Mouse (Mus musculus): ENCODE results near the gene Klc1.

The Klc1 gene

GRCm38 (mm10) chr12:111774156-111774555 is 15.5 kb downstream of the Klc1 start:
- no peak for DNase-seq (ENCODE audit: low spot score)

- no peak for DNase-seq (ENCODE audit: low spot score)
Observed at GRCm38 (mm10) chr12:111774845-111775244, 16.2 kb downstream of the Klc1 start.

GRCm38 (mm10) chr12:111777919-111778318 is 19.3 kb downstream of the Klc1 start:
- DNase-seq (ENCODE audit: low spot score): no peak

- no peak for DNase-seq (ENCODE audit: low spot score)
Observed at GRCm38 (mm10) chr12:111779544-111779943, 20.9 kb downstream of the Klc1 start.

GRCm38 (mm10) chr12:111785174-111785573 is 26.5 kb downstream of the Klc1 start:
- no peak for DNase-seq (ENCODE audit: low spot score)

- DNase-seq (ENCODE audit: low spot score): peak; percentile 35
Observed at GRCm38 (mm10) chr12:111787015-111787414, 28.4 kb downstream of the Klc1 start.

GRCm38 (mm10) chr12:111790090-111790489 is 31.4 kb downstream of the Klc1 start:
- no peak for DNase-seq (ENCODE audit: low spot score)

GRCm38 (mm10) chr12:111790631-111791030 is 32.0 kb downstream of the Klc1 start:
- no peak for DNase-seq (ENCODE audit: low spot score)

GRCm38 (mm10) chr12:111791474-111792104 is 32.9 kb downstream of the Klc1 start:
- DNase-seq (ENCODE audit: low spot score): no peak

GRCm38 (mm10) chr12:111794102-111794501 is 35.5 kb downstream of the Klc1 start:
- DNase-seq (ENCODE audit: low spot score): no peak

GRCm38 (mm10) chr12:111794526-111795179 is 36.0 kb downstream of the Klc1 start:
- no peak for DNase-seq (ENCODE audit: low spot score)

- no peak for DNase-seq (ENCODE audit: low spot score)
Observed at GRCm38 (mm10) chr12:111795180-111795895, 36.7 kb downstream of the Klc1 start.

- DNase-seq (ENCODE audit: low spot score): no peak
Observed at GRCm38 (mm10) chr12:111797251-111797650, 38.6 kb downstream of the Klc1 start.

- no peak for DNase-seq (ENCODE audit: low spot score)
Observed at GRCm38 (mm10) chr12:111798493-111798892, 39.8 kb downstream of the Klc1 start.

GRCm38 (mm10) chr12:111800459-111801183 is 42.0 kb downstream of the Klc1 start:
- no peak for DNase-seq (ENCODE audit: low spot score)

- no peak for DNase-seq (ENCODE audit: low spot score)
Observed at GRCm38 (mm10) chr12:111803538-111803937, 44.9 kb downstream of the Klc1 start.

GRCm38 (mm10) chr12:111808775-111809174 is 50.1 kb downstream of the Klc1 start:
- no peak for DNase-seq (ENCODE audit: low spot score)

- DNase-seq (ENCODE audit: low spot score): peak; percentile 85
Observed at GRCm38 (mm10) chr12:111809762-111810161, 51.1 kb downstream of the Klc1 start.

GRCm38 (mm10) chr12:111812075-111812474 is 53.4 kb downstream of the Klc1 start:
- no peak for DNase-seq (ENCODE audit: low spot score)

- no peak for DNase-seq (ENCODE audit: low spot score)
Observed at GRCm38 (mm10) chr12:111812611-111813010, 54.0 kb downstream of the Klc1 start.

- peak; percentile 61 for DNase-seq (ENCODE audit: low spot score)
Observed at GRCm38 (mm10) chr12:111813111-111813765, 54.6 kb downstream of the Klc1 start.
